Mouse (Mus musculus): ENCODE measurements around the gene Fam171a2. TPM values are rescaled to one million over a fixed set of nuclear protein-coding genes. Genes with fewer than 3 reads are reported as not detected.
"Not testable (repeated sequence)": the region's sequence is repeated elsewhere in the genome, so short reads cannot be mapped to it uniquely, and the experiment has no call there.

Fam171a2 gene
- total RNA-seq, 2 experiments from 2014 or later, result 11.7 to 12.3 TPM

DNA sequence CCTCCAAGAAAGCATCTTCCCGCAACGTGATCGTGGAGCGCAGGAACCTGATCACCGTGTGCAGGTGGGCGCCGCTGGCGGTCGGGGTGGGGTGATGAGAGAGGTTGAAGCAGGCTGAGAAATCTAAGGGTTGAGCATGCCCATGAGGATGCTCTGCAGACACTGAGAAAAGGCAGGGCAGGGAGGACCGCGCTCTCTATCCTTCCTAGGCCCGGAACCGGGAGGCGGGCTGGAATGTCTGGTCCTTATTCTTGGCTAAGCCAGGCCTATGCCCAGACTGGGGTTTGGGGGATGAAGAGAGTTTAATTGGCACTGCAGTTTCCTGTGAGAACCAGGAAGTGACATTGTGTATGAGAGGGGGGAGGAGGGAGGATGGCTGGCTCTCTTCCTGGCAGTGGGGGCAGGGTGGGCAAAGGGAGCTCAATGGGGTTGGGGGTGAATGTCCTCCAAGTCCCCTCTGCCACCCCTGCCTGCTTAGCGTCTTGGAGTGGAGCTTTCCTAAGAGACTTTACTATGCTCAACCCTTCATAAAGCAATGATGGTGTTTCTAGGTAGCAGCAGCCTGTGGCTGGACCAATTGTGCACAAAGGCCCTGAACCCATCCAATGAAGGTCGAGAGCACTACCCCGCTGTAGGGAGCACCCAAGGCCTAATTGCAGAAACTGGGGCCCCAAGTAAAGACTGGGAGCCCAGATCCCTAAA, 53.6 kb downstream of the Fam171a2 start:
- DNase-seq, result no peak

DNA sequence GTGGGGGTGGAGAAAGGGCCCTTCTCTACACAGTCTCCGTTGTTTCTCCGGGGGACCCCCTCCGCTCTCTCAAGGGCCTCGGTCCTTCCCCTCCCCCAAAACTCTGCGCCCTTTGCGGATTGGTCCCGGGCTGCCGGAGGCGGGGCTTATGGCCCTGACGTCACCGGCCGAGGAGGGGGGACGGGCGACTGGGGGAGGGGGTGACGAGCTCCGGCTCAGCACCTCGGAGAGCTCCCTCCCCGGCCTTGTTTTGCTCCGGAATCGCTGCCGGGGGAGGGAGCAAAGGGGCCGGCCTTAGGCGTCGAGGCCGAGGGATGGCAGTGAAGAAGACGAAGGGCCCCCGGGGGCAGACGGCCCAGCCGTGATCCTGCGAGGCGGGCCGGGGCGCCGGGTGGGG, 54.2 kb downstream of the Fam171a2 start, which contains the start of gene Rundc3a:
Gene Rundc3a (plus strand): TSS at position 166 of the 397 bp plus-strand sequence.
- DNase-seq, result peak; percentile 87

DNA sequence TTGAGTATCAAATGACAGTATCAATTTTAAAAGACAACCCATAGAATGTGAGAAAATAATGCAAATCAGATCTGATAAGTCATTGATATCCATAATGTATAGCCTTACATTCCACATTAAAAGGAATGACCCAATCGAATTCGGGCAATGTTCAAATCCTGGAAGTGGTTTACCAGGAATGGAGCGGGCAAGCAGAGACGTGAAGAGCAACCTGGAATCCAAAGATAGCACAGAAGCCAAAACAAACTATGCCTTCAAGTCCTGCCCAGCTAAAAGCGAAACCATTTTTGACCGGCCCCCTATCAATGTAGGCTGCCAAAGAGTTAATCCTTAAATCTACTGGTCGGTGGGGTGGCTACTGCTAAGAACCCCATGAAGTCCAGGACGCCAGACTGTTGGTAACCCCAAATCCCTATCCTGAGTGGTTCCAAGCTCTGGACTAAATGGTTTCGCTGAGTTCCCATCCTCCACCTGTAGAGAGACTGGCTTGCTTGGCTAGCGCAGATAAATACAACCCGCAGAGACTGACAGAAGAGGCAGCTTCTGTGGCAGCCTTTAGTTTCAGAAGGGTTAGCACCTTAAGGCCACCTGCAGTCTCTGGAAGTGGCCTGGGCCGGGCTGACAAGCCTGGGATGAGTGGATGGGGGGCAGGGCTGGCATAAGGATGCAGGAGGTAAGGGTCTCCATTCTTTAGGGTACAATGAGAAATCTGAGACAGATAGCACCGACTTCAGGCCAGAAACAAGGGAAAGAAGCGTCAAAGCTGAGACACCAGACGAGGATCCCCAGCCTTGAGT, 54.8 kb downstream of the Fam171a2 start:
- no peak for DNase-seq

GRCm38 (mm10) chr11:102389436-102389835, 58.0 kb downstream of the Fam171a2 start:
- not testable (repeated sequence) for DNase-seq

Small RNA genes lying within 50 kb of the gene (microRNA-seq; reads per million reads assigned to microRNA genes)
- 0.25 to 0.32 reads per million in 2 experiments for gene Mir6930

Other genes with a start within 250 kb of the Fam171a2 start
- gene Hdac5, start 217.5 kb downstream of the Fam171a2 start, total RNA-seq (2021), result 10 to 100 TPM; 68.5 to 86.9 TPM
- gene BC030867, start 198.8 kb downstream of the Fam171a2 start, total RNA-seq (2021), result 1 to 10 TPM in 1 of 2 experiments, under 1 TPM in 1; 0.99 to 1.2 TPM
- gene Asb16, start 178.9 kb downstream of the Fam171a2 start, total RNA-seq (2021), result 10 to 100 TPM; 48.7 to 54.4 TPM
- gene Tmub2, start 162.8 kb downstream of the Fam171a2 start, total RNA-seq (2021), result 10 to 100 TPM; 15.7 to 18.9 TPM
- 10 to 100 TPM; 20.8 to 25.5 TPM for gene Atxn7l3, start 151.1 kb downstream of the Fam171a2 start, total RNA-seq (2021)
- 10 to 100 TPM; 56.0 to 64.8 TPM for gene Ubtf, start 127.9 kb downstream of the Fam171a2 start, total RNA-seq (2021)
- gene Slc4a1, start 81.5 kb downstream of the Fam171a2 start, total RNA-seq (2021), result 10 to 100 TPM in 1 of 2 experiments, 1 to 10 TPM in 1; 2.1 to 10.7 TPM
- gene Rundc3a, start 54.3 kb downstream of the Fam171a2 start, total RNA-seq (2021), result 1 to 10 TPM in 1 of 2 experiments, under 1 TPM in 1; 0.87 to 1.9 TPM
- gene Slc25a39, start 39.7 kb downstream of the Fam171a2 start, total RNA-seq (2021), result 10 to 100 TPM; 51.7 to 53.5 TPM
- 10 to 100 TPM; 81.6 to 93.6 TPM for gene Grn, start 17.4 kb downstream of the Fam171a2 start, total RNA-seq (2021)
- gene Itga2b, start 22.4 kb upstream of the Fam171a2 start, total RNA-seq (2021), result 1 to 10 TPM; 1.9 to 3.7 TPM
- 10 to 100 TPM; 28.9 to 33.9 TPM for gene Gpatch8, start 108.7 kb upstream of the Fam171a2 start, total RNA-seq (2021)
- 1 to 10 TPM in 1 of 2 experiments, under 1 TPM in 1; 0.50 to 1.0 TPM for gene Gm11627, start 131.8 kb upstream of the Fam171a2 start, total RNA-seq (2021)
- gene Fzd2, start 156.7 kb upstream of the Fam171a2 start, total RNA-seq (2021), result 10 to 100 TPM in 1 of 2 experiments, 1 to 10 TPM in 1; 8.0 to 12.5 TPM
- not detected for gene Meioc, start 216.0 kb upstream of the Fam171a2 start, total RNA-seq (2021)